Mouse (Mus musculus) bone marrow, adult 2 months (tissue): ENCODE measurements at regions not wholly inside any gene's neighbourhood (a gene's known extent, or its start where the extent isn't known, plus 50 kb on each side); places are given as distances from the start of the nearest gene placed in this dataset.

Experiments
- H3K27ac ChIP-seq: fragments of 200-500 bp; 2 replicates; pipeline ENCODE4 v1.5.1; 2012; ENCODE audit warnings: low read depth, mild to moderate bottlenecking, control low read depth, inconsistent platforms, low read length; ENCODE audit not compliant: control insufficient read depth, poor library complexity, insufficient read depth
- H3K4me1 ChIP-seq: fragments of 200-500 bp; 2 replicates; pipeline ENCODE4 v1.6.1; 2011; ENCODE audit warnings: low read length; ENCODE audit not compliant: control insufficient read depth, insufficient read depth
- H3K4me3 ChIP-seq: fragments of 200-500 bp; replicated peaks from 2 replicates; pipeline ENCODE3; 2011; ENCODE audit warnings: mild to moderate bottlenecking, low read depth, low read length, control low read depth; ENCODE audit not compliant: control insufficient read depth
- CTCF ChIP-seq: fragments of 200-500 bp; IDR thresholded peaks from 2 replicates; pipeline ENCODE4 v1.5.1; 2011; ENCODE audit warnings: low read length, control low read depth; ENCODE audit not compliant: control insufficient read depth, insufficient read depth
- POLR2A ChIP-seq: fragments of 200-500 bp; IDR thresholded peaks from 2 replicates; pipeline ENCODE4 v1.6.1; 2011; ENCODE audit warnings: low read depth, mild to moderate bottlenecking, control low read depth, low read length, borderline replicate concordance; ENCODE audit not compliant: control insufficient read depth
- WGBS: fragments of 180-500 bp; shearing (Covaris S2); methylation state at CpG from one replicate; pipeline ENCODE4 v1.1.7; 2018; 5-methylcytosine and 5-hydroxymethylcytosine counted together

- H3K4me3 ChIP-seq, result no peak overlapping the region
- H3K4me1 ChIP-seq, result no peaks in the 10 kb centered on the region
- H3K27ac ChIP-seq, result no peak overlapping the region
- WGBS, result 60% methylated on average over 5 of the region's 5 CpGs
- TF ChIP-seq CTCF, result no peak
- TF ChIP-seq POLR2A, result no peak
Measured at GRCm38 (mm10) chr7:37204800-37205199, 506.9 kb downstream of the Tshz3 start.

GRCm38 (mm10) chr7:37208305-37208704, 510.4 kb downstream of the Tshz3 start:
- TF ChIP-seq POLR2A (no peak), CTCF (no peak)
- H3K27ac ChIP-seq, result no peak overlapping the region
- H3K4me1 ChIP-seq, result no peaks in the 10 kb centered on the region
- 79% methylated on average over 7 of the region's 7 CpGs for WGBS
- H3K4me3 ChIP-seq, result no peak overlapping the region

- H3K27ac ChIP-seq, result no peak overlapping the region
- H3K4me3 ChIP-seq, result no peak overlapping the region
- no peaks in the 10 kb centered on the region for H3K4me1 ChIP-seq
- 35% methylated on average over 3 of the region's 3 CpGs for WGBS
- TF ChIP-seq POLR2A (no peak), CTCF (no peak)
Measured at GRCm38 (mm10) chr7:37213751-37214181, 515.8 kb downstream of the Tshz3 start.

GRCm38 (mm10) chr7:37215498-37215897, 517.6 kb downstream of the Tshz3 start:
- H3K4me3 ChIP-seq, result no peak overlapping the region
- no peak overlapping the region for H3K27ac ChIP-seq
- WGBS, result 80% methylated on average over 6 of the region's 6 CpGs
- TF ChIP-seq CTCF, result no peak
- no peaks in the 10 kb centered on the region for H3K4me1 ChIP-seq

GRCm38 (mm10) chr7:37220476-37220875, 522.6 kb downstream of the Tshz3 start:
- H3K4me3 ChIP-seq, result no peak overlapping the region
- TF ChIP-seq CTCF (no peak), POLR2A (no peak)
- 78% methylated on average over 5 of the region's 5 CpGs for WGBS
- H3K4me1 ChIP-seq, result no peaks in the 10 kb centered on the region
- H3K27ac ChIP-seq, result no peak overlapping the region

GRCm38 (mm10) chr7:37226423-37226822, 528.5 kb downstream of the Tshz3 start:
- TF ChIP-seq CTCF, result no peak
- TF ChIP-seq POLR2A, result no peak
- 83% methylated on average over 3 of the region's 3 CpGs for WGBS

GRCm38 (mm10) chr7:37230641-37231347, 532.9 kb downstream of the Tshz3 start:
- 76% methylated on average over 6 of the region's 6 CpGs for WGBS

More at GRCm38 (mm10) chr7:37226423-37226822, 528.5 kb downstream of the Tshz3 start:
- no peak overlapping the region for H3K27ac ChIP-seq
- H3K4me3 ChIP-seq, result no peak overlapping the region
- no peaks in the 10 kb centered on the region for H3K4me1 ChIP-seq

GRCm38 (mm10) chr7:37240832-37241231, 532.6 kb downstream of the Zfp536 start:
- Histone ChIP-seq H3K4me3 (no peak overlapping the region), H3K4me1 (no peaks in the 10 kb centered on the region), H3K27ac (no peak overlapping the region)
- TF ChIP-seq CTCF, result no peak
- TF ChIP-seq POLR2A, result no peak
- WGBS, result 79% methylated on average over 6 of the region's 6 CpGs

More at GRCm38 (mm10) chr7:37230641-37231347, 532.9 kb downstream of the Tshz3 start:
- Histone ChIP-seq H3K4me3 (no peak overlapping the region), H3K27ac (no peak overlapping the region), H3K4me1 (no peaks in the 10 kb centered on the region)
- TF ChIP-seq CTCF (no peak), POLR2A (no peak)

- no peaks in the 10 kb centered on the region for H3K4me1 ChIP-seq
- H3K27ac ChIP-seq, result no peak overlapping the region
- 54% methylated on average over 7 of the region's 7 CpGs for WGBS
- no peak overlapping the region for H3K4me3 ChIP-seq
- TF ChIP-seq POLR2A (no peak), CTCF (no peak)
Measured at GRCm38 (mm10) chr7:37241781-37242180, 531.7 kb downstream of the Zfp536 start.

GRCm38 (mm10) chr7:37242476-37242875, 531.0 kb downstream of the Zfp536 start:
- Histone ChIP-seq H3K27ac (no peak overlapping the region), H3K4me1 (no peaks in the 10 kb centered on the region), H3K4me3 (no peak overlapping the region)
- TF ChIP-seq CTCF (no peak), POLR2A (no peak)
- 89% methylated on average over 8 of the region's 8 CpGs for WGBS
